Mouse (Mus musculus) stomach, postnatal 0 days (tissue): ENCODE measurements at regions not wholly inside any gene's neighbourhood (a gene's known extent, or its start where the extent isn't known, plus 50 kb on each side); places are given as distances from the start of the nearest gene placed in this dataset.

ENCODE experiments used
- CTCF ChIP-seq: IDR thresholded peaks from 2 replicates; pipeline ENCODE4 v1.5.1; 2016; ENCODE audit warnings: antibody characterized with exemption, low read depth, mild to moderate bottlenecking, moderate library complexity
- EP300 ChIP-seq: optimal IDR thresholded peaks from 2 replicates; pipeline ENCODE3; 2016; ENCODE audit warnings: antibody characterized with exemption

GRCm38 (mm10) chr11:18266161-18266560, 312.5 kb upstream of the Etaa1 start:
- no peak for TF ChIP-seq EP300
- TF ChIP-seq CTCF = no peak
